Mouse (Mus musculus) stomach, embryonic 14.5 days (tissue): ENCODE results near the gene Bcl2a1c. TPM values are rescaled to one million over a fixed set of nuclear protein-coding genes. Genes with fewer than 3 reads are reported as not detected.
"Not testable (repeated sequence)": the region's sequence is repeated elsewhere in the genome, so short reads cannot be mapped to it uniquely, and the experiment has no call there.

Experiments used
- ATAC-seq: fragments of 200-750 bp; cut with Nextera tagmentation; 2 replicates; pipeline ENCODE4 v1.8.0; 2017; ENCODE audit warnings: low read depth, moderate TSS enrichment; ENCODE audit not compliant: insufficient number of reproducible peaks, insufficient read depth, low FRiP score
- H3K27ac ChIP-seq: fragments of 300-500 bp; sonication (generic); 2 replicates; pipeline ENCODE4 v1.5.1; 2014; ENCODE audit warnings: mild to moderate bottlenecking, low read length, moderate library complexity, mixed read lengths
- H3K27me3 ChIP-seq: fragments of 300-500 bp; sonication (generic); 2 replicates; pipeline ENCODE4 v1.6.1; 2014; ENCODE audit warnings: low read length, control low read depth, mixed read lengths; ENCODE audit not compliant: control insufficient read depth, insufficient read depth
- H3K36me3 ChIP-seq: fragments of 300-500 bp; sonication (generic); 2 replicates; pipeline ENCODE4 v1.6.1; 2014; ENCODE audit warnings: mild to moderate bottlenecking, control low read depth, low read length, moderate library complexity, mixed read lengths; ENCODE audit not compliant: control insufficient read depth, insufficient read depth
- H3K4me1 ChIP-seq: fragments of 300-500 bp; sonication (generic); 2 replicates; pipeline ENCODE4 v1.6.1; 2014; ENCODE audit warnings: low read length, control low read depth, mixed read lengths; ENCODE audit not compliant: control insufficient read depth, insufficient read depth
- H3K4me2 ChIP-seq: fragments of 300-500 bp; sonication (generic); replicated peaks from 2 replicates; pipeline ENCODE4 v1.6.1; 2014; ENCODE audit warnings: low read depth, low read length, control low read depth
- H3K4me3 ChIP-seq: fragments of 300-500 bp; sonication (generic); 2 replicates; pipeline ENCODE4 v1.5.1; 2014; ENCODE audit warnings: low read depth, low read length, control low read depth
- H3K9ac ChIP-seq: fragments of 300-500 bp; sonication (generic); replicated peaks from 2 replicates; pipeline ENCODE4 v1.6.1; 2014; ENCODE audit warnings: low read depth, mild to moderate bottlenecking, control low read depth, low read length, moderate library complexity, mixed read lengths
- H3K9me3 ChIP-seq: fragments of 300-500 bp; sonication (generic); 2 replicates; pipeline ENCODE4 v1.6.1; 2016; ENCODE audit warnings: low read depth, low read length, control low read depth; ENCODE audit not compliant: control insufficient read depth
- WGBS: fragments of 180-500 bp; shearing (Covaris S2); extraction: QIAGEN DNeasy Blood & Tissue Kit; methylation state at CpG from one replicate; pipeline ENCODE4 v1.1.7; 2014; 5-methylcytosine and 5-hydroxymethylcytosine counted together
- polyA plus RNA-seq: library from polyadenylated mRNA; unstranded; fragments of >200 nt; fragmentation: Nextera tagmentation; extraction: Ambion mirVana; gene quantifications from 2 replicates; pipeline ENCODE4 v1.2.1, GENCODE M21; 2014

Bcl2a1c gene
- polyA plus RNA-seq, 1 experiment from 2014 or later: not detected

DNA sequence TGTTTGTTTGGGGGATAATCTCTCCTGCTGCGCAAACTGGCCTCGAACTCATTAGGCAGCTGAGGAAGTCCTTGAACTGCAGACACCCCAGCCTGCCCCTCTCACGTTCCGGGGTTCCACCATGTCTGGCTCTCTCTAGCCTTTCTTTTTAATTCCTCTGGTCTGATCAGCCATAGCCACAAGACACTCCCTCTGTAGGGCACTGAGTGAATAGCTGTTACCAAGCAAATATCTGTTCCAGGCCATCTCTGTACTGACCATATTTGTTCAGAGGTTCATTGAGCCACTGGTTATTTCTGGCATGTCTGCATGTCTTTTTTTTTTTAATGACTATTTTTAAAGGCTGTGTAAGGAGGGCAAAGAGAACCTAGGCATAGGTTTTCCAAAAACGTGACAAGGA is 39.5 kb downstream of the Bcl2a1c start:
- not testable (repeated sequence) for ATAC-seq, H3K27me3 ChIP-seq, H3K27ac ChIP-seq, H3K4me3 ChIP-seq, H3K9me3 ChIP-seq, H3K4me1 ChIP-seq, H3K4me2 ChIP-seq, H3K36me3 ChIP-seq, H3K9ac ChIP-seq
- WGBS: 68% methylated on average over 5 of the region's 5 CpGs

DNA sequence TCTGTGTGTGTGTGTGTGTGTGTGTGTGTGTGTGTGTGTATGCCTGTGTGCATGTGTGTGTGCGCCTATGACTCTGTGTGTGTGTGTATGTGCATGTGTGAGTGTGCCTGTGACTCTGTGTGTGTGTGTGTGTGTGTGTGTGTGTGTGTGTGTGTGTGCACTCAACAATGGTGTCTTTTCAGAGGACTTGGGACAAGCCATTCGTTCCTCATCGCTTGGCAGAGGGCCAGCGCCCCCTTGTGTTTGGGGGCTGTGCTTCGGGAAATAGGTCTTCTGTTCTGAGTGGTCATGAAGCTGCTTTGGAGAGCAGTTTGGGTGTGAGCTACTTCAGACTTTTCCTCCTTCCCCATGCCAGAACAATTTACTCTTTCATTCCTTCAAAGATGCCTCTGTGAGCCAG is 41.8 kb downstream of the Bcl2a1c start:
- not testable (repeated sequence) for H3K4me2 ChIP-seq, H3K9me3 ChIP-seq, H3K9ac ChIP-seq, ATAC-seq, H3K27me3 ChIP-seq, H3K4me1 ChIP-seq, H3K27ac ChIP-seq, H3K36me3 ChIP-seq, H3K4me3 ChIP-seq
- WGBS: 35% methylated on average over 5 of the region's 5 CpGs

DNA sequence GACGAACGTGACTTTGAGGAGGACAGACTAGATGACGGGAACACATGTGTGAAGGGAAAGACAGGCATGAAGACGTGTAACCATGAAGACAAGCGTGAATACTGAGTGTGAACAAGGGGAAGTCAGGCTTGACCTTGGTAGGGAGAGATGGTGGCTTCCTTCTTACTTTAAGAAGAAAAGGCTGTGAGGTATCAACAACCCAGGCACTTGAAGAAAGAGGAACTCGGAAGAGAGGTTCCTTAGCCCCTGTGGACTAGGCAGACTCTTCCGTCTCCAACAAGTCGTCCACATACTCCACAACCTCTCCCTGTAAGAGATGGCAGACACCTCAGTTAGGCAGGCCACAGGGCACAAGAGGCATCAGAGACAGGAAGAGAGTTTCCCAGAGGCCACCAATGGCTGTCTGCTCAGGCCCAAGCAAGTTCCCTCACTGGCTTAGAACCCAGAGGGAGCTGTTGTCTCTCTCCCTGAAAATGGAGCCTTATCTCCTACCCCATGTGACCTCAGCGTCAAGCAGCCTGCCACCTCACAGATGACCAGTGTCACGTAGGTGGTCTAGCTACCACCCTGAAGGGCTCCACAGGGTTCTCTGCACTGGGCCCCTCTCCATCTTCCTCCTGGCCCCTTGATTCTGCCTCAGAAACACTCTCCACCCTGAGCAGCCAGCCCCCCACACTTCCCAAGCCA is 45.5 kb downstream of the Bcl2a1c start:
- 84% methylated on average over 10 of the region's 10 CpGs for WGBS
- no peak for ATAC-seq
- Histone ChIP-seq H3K9me3 (no peaks in the 10 kb centered on the region), H3K4me3 (no peak overlapping the region), H3K36me3 (peaks cover 7% of the 10 kb centered on the region), H3K27me3 (no peaks in the 10 kb centered on the region), H3K9ac (no peak overlapping the region), H3K4me1 (no peaks in the 10 kb centered on the region), H3K4me2 (no peak overlapping the region), H3K27ac (no peak overlapping the region)

DNA sequence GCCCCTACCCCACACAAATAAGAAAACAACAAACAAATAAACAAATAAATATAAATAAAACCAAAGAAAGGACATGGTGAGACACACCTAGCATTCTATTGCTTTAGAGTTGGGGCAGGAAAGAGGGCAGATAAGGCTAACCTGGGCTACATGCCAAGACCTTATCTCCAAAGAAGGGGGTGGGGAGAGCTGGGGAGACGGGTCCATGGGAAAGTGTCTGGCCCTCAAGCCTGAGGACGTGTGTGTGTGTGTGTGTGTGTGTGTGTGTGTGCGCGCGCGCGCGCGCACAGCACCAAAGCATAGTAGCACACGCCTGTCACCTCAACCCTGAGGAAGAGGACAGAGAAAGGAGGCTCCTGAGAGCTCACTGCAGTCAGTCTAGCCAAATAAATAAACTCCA is 47.2 kb downstream of the Bcl2a1c start:
- ATAC-seq: no peak
- Histone ChIP-seq H3K4me2 (no peak overlapping the region), H3K9me3 (no peaks in the 10 kb centered on the region), H3K36me3 (peaks cover 10% of the 10 kb centered on the region), H3K27ac (no peak overlapping the region), H3K4me3 (no peak overlapping the region), H3K27me3 (no peaks in the 10 kb centered on the region), H3K9ac (no peak overlapping the region), H3K4me1 (no peaks in the 10 kb centered on the region)
- 92% methylated on average over 10 of the region's 10 CpGs for WGBS

DNA sequence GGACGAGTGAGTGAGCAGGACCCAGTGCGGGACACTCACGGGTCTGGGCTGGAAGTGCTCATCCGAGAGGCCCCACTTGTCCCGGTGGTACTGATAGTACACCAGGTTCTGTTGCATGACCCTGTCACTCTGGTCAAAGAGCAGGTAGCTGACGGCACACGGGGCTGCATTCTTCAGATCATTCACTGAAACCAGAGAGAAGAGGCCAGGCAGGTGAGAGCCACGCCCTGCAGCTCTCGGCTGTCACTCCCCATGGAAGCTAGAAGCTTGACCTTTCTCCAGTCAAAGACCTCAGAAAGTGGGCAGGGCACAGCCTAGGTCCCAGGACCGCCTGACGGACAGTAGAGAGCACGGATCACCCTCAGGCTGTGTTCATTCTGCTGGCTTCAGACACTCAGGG is 49.9 kb downstream of the Bcl2a1c start:
- Histone ChIP-seq H3K4me1 (no peaks in the 10 kb centered on the region), H3K27ac (no peak overlapping the region), H3K9me3 (no peaks in the 10 kb centered on the region), H3K4me3 (no peak overlapping the region), H3K4me2 (no peak overlapping the region), H3K27me3 (no peaks in the 10 kb centered on the region), H3K9ac (no peak overlapping the region), H3K36me3 (peaks cover 13% of the 10 kb centered on the region; the same call in 1 of the 2 replicates)
- no peak for ATAC-seq
- WGBS: 80% methylated on average over 12 of the region's 12 CpGs

Other genes starting within 250 kb of the Bcl2a1c start
- 157 and 159 TPM in 2 replicates for gene Crtap, start 60.5 kb downstream of the Bcl2a1c start, polyA plus RNA-seq
- 52.7 and 53.6 TPM in 2 replicates for gene Glb1, start 70.9 kb downstream of the Bcl2a1c start, polyA plus RNA-seq
- 2.4 and 4.4 TPM in 2 replicates for gene Tmppe, start 71.0 kb downstream of the Bcl2a1c start, polyA plus RNA-seq
- gene Ccr4, start 174.8 kb downstream of the Bcl2a1c start, polyA plus RNA-seq: not detected in 2 replicates
- gene C130032M10Rik, start 185.6 kb downstream of the Bcl2a1c start, polyA plus RNA-seq: not detected in 2 replicates
- gene Trim71, start 234.2 kb downstream of the Bcl2a1c start, polyA plus RNA-seq: 1.4 and 1.6 TPM in 2 replicates